Mouse (Mus musculus) megakaryocyte progenitor cell, adult 5-6 weeks (primary cell): ENCODE data around the gene Kdm1a. TPM values are rescaled to one million over a fixed set of nuclear protein-coding genes. Genes with fewer than 3 reads are reported as not detected.
A peak's percentile ranks its signal among the peaks of the same experiment; 100 is the strongest.

ENCODE experiments used
- ATAC-seq: replicated peaks from 2 replicates; pipeline ENCODE4 v1.8.0; 2016; ENCODE audit warnings: mild to moderate bottlenecking, moderate TSS enrichment, inconsistent platforms; ENCODE audit not compliant: poor library complexity
- total RNA-seq, 2 experiments: library from RNA; stranded (forward) in 1 of 2; stranded (reverse) in 1 of 2; fragments of 157-497, 149-512 nt in 1 of 2; fragments of 200-1000 nt in 1 of 2; gene quantifications; 2 replicates each; pipeline versions ENCODE4 v1.2.3 to v1.2.4; 2015 to 2017

Gene Kdm1a
- total RNA-seq, 2 experiments from 2014 or later, result 46.3 to 78.2 TPM

GRCm38 (mm10) chr4:136605756-136606485, 3.4 kb upstream of the Kdm1a start:
- no peak for ATAC-seq

- peak; percentile 39 for ATAC-seq
Observed at GRCm38 (mm10) chr4:136602018-136602554, 437 bp downstream of the Kdm1a start.

GRCm38 (mm10) chr4:136601476-136601875, 1.0 kb downstream of the Kdm1a start:
- ATAC-seq, result peak; percentile 32

- no peak for ATAC-seq
Observed at GRCm38 (mm10) chr4:136600536-136600935, 2.0 kb downstream of the Kdm1a start.

- ATAC-seq, result no peak
Observed at GRCm38 (mm10) chr4:136599869-136600268, 2.7 kb downstream of the Kdm1a start.

- no peak for ATAC-seq
Observed at GRCm38 (mm10) chr4:136598268-136598876, 4.2 kb downstream of the Kdm1a start.

- ATAC-seq, result no peak
Observed at GRCm38 (mm10) chr4:136595221-136595620, 7.3 kb downstream of the Kdm1a start.

- no peak for ATAC-seq
Observed at GRCm38 (mm10) chr4:136594006-136594405, 8.5 kb downstream of the Kdm1a start.

GRCm38 (mm10) chr4:136592111-136592510, 10.4 kb downstream of the Kdm1a start:
- no peak for ATAC-seq

- peak; percentile 83 for ATAC-seq
Observed at GRCm38 (mm10) chr4:136588003-136588402, 14.5 kb downstream of the Kdm1a start.

- ATAC-seq, result 0 out of 2 replicates have a peak, but pooled peaks have one; percentile 17
Observed at GRCm38 (mm10) chr4:136587221-136587827, 15.2 kb downstream of the Kdm1a start.

- no peak for ATAC-seq
Observed at GRCm38 (mm10) chr4:136581885-136582284, 20.6 kb downstream of the Kdm1a start.

- peak; percentile 75 for ATAC-seq
Observed at GRCm38 (mm10) chr4:136569998-136570397, 32.5 kb downstream of the Kdm1a start.

GRCm38 (mm10) chr4:136568629-136569028, 33.9 kb downstream of the Kdm1a start:
- no peak for ATAC-seq

GRCm38 (mm10) chr4:136562755-136563154, 39.8 kb downstream of the Kdm1a start:
- no peak for ATAC-seq

- ATAC-seq, result no peak
Observed at GRCm38 (mm10) chr4:136560270-136560991, 42.1 kb downstream of the Kdm1a start.

- 0 out of 2 replicates have a peak, but pooled peaks have one; percentile 29 for ATAC-seq
Observed at GRCm38 (mm10) chr4:136559690-136560089, 42.8 kb downstream of the Kdm1a start.

- ATAC-seq, result no peak
Observed at GRCm38 (mm10) chr4:136557638-136558037, 44.9 kb downstream of the Kdm1a start.

- no peak for ATAC-seq
Observed at GRCm38 (mm10) chr4:136553108-136553507, 49.4 kb downstream of the Kdm1a start.

GRCm38 (mm10) chr4:136548381-136548801, 54.1 kb downstream of the Kdm1a start:
- ATAC-seq, result peak; percentile 65

- ATAC-seq, result no peak
Observed at GRCm38 (mm10) chr4:136547721-136548120, 54.8 kb downstream of the Kdm1a start.
